Mouse (Mus musculus) lung, postnatal 36 days (tissue): ENCODE measurements around the gene Akap8.

Experiments
- DNase-seq: peaks from one replicate; pipeline ENCODE4 v3.0.0; 2022; ENCODE audit warnings: mixed read lengths

The Akap8 gene

GRCm38 (mm10) chr17:32348406-32348805, 27.4 kb upstream of the Akap8 start:
- no peak for DNase-seq

GRCm38 (mm10) chr17:32341102-32341501, 20.1 kb upstream of the Akap8 start:
- no peak for DNase-seq

GRCm38 (mm10) chr17:32340110-32340509, 19.1 kb upstream of the Akap8 start:
- no peak for DNase-seq

GRCm38 (mm10) chr17:32335869-32336268, 14.8 kb upstream of the Akap8 start:
- no peak for DNase-seq

GRCm38 (mm10) chr17:32334921-32335320, 13.9 kb upstream of the Akap8 start:
- DNase-seq = no peak

GRCm38 (mm10) chr17:32333675-32334303, 12.8 kb upstream of the Akap8 start:
- no peak for DNase-seq

- no peak for DNase-seq
These were observed 6.5 kb upstream of the Akap8 start for GRCm38 (mm10) chr17:32327501-32327900.

GRCm38 (mm10) chr17:32322809-32323208, 1.8 kb upstream of the Akap8 start:
- DNase-seq = no peak

GRCm38 (mm10) chr17:32321836-32322235, 798 bp upstream of the Akap8 start:
- DNase-seq = peak; percentile 10

- DNase-seq = no peak
These were observed 324 bp upstream of the Akap8 start for GRCm38 (mm10) chr17:32321390-32321734.

GRCm38 (mm10) chr17:32319950-32320349, 1.1 kb downstream of the Akap8 start:
- DNase-seq = no peak

GRCm38 (mm10) chr17:32317708-32318107, 3.3 kb downstream of the Akap8 start:
- DNase-seq = no peak

- no peak for DNase-seq
These were observed 4.0 kb downstream of the Akap8 start for GRCm38 (mm10) chr17:32317032-32317431.

- DNase-seq = no peak
These were observed 5.5 kb downstream of the Akap8 start for GRCm38 (mm10) chr17:32315560-32315959.

GRCm38 (mm10) chr17:32313892-32314291, 7.1 kb downstream of the Akap8 start:
- no peak for DNase-seq

- no peak for DNase-seq
These were observed 8.2 kb downstream of the Akap8 start for GRCm38 (mm10) chr17:32312801-32313200.

- DNase-seq = no peak
These were observed 13.1 kb downstream of the Akap8 start for GRCm38 (mm10) chr17:32307963-32308362.

- DNase-seq = no peak
These were observed 22.9 kb downstream of the Akap8 start for GRCm38 (mm10) chr17:32298125-32298524.

- DNase-seq = no peak
These were observed 25.1 kb downstream of the Akap8 start for GRCm38 (mm10) chr17:32295901-32296300.

- no peak for DNase-seq
These were observed 25.9 kb downstream of the Akap8 start for GRCm38 (mm10) chr17:32295160-32295559.

GRCm38 (mm10) chr17:32285138-32285670, 35.8 kb downstream of the Akap8 start:
- DNase-seq = no peak

GRCm38 (mm10) chr17:32284262-32285137, 36.5 kb downstream of the Akap8 start, which contains the start of gene Brd4:
TSS of gene Brd4 (minus strand) at chr17:32284722.
- peak; percentile 93 for DNase-seq

GRCm38 (mm10) chr17:32283771-32284221, 37.2 kb downstream of the Akap8 start:
- DNase-seq = peak; percentile 70

GRCm38 (mm10) chr17:32283341-32283740, 37.7 kb downstream of the Akap8 start:
- peak; percentile 44 for DNase-seq
